Mouse (Mus musculus) intestine, embryonic 14.5 days (tissue): Measurements from ENCODE around the gene Dll3. TPM values are rescaled to one million over a fixed set of nuclear protein-coding genes. Genes with fewer than 3 reads are reported as not detected.

Source experiments
- ATAC-seq: fragments of 200-750 bp; cut with Nextera tagmentation; replicated peaks from 2 replicates; pipeline ENCODE4 v1.8.0; 2017; ENCODE audit warnings: low read depth, moderate number of reproducible peaks, moderate TSS enrichment, moderate library complexity; ENCODE audit not compliant: low FRiP score, low TSS enrichment
- DNase-seq: peaks from one replicate; pipeline ENCODE4 v3.0.0-alpha.2; 2018; ENCODE audit warnings: low spot score
- H3K27ac ChIP-seq: fragments of 300-500 bp; sonication (generic); 2 replicates; pipeline ENCODE4 v1.5.1; 2014; ENCODE audit warnings: low read depth, mild to moderate bottlenecking, control low read depth
- H3K27me3 ChIP-seq: fragments of 300-500 bp; sonication (generic); replicated peaks from 2 replicates; pipeline ENCODE4 v1.6.1; 2014; ENCODE audit warnings: low read length, control low read depth; ENCODE audit not compliant: control insufficient read depth, insufficient read depth
- H3K36me3 ChIP-seq: fragments of 300-500 bp; sonication (generic); 2 replicates; pipeline ENCODE4 v1.6.1; 2014; ENCODE audit warnings: low read length, control low read depth; ENCODE audit not compliant: control insufficient read depth, insufficient read depth
- H3K4me1 ChIP-seq: fragments of 300-500 bp; sonication (generic); replicated peaks from 2 replicates; pipeline ENCODE4 v1.6.1; 2014; ENCODE audit warnings: low read length, control low read depth, mixed read lengths; ENCODE audit not compliant: control insufficient read depth, insufficient read depth
- H3K4me2 ChIP-seq: fragments of 300-500 bp; sonication (generic); 2 replicates; pipeline ENCODE4 v1.6.1; 2014; ENCODE audit warnings: low read length
- H3K4me3 ChIP-seq: fragments of 300-500 bp; sonication (generic); 2 replicates; pipeline ENCODE4 v1.5.1; 2014; ENCODE audit warnings: low read depth, low read length, control low read depth, mixed read lengths
- H3K9ac ChIP-seq: fragments of 300-500 bp; sonication (generic); 2 replicates; pipeline ENCODE4 v1.6.1; 2014; ENCODE audit warnings: mild to moderate bottlenecking, low read length
- H3K9me3 ChIP-seq: fragments of 300-500 bp; sonication (generic); 2 replicates; pipeline ENCODE4 v1.6.1; 2016; ENCODE audit warnings: low read length, control low read depth; ENCODE audit not compliant: control insufficient read depth
- WGBS: fragments of 180-500 bp; shearing (Covaris S2); extraction: QIAGEN DNeasy Blood & Tissue Kit; methylation state at CpG from one replicate; pipeline ENCODE4 v1.1.7; 2014; 5-methylcytosine and 5-hydroxymethylcytosine counted together
- polyA plus RNA-seq: library from polyadenylated mRNA; unstranded; fragments of >200 nt; fragmentation: Nextera tagmentation; extraction: Ambion mirVana; gene quantifications from 2 replicates; pipeline ENCODE4 v1.2.1, GENCODE M21; 2014

Dll3 gene
- 6.4 and 6.8 TPM in 2 replicates for polyA plus RNA-seq

DNA sequence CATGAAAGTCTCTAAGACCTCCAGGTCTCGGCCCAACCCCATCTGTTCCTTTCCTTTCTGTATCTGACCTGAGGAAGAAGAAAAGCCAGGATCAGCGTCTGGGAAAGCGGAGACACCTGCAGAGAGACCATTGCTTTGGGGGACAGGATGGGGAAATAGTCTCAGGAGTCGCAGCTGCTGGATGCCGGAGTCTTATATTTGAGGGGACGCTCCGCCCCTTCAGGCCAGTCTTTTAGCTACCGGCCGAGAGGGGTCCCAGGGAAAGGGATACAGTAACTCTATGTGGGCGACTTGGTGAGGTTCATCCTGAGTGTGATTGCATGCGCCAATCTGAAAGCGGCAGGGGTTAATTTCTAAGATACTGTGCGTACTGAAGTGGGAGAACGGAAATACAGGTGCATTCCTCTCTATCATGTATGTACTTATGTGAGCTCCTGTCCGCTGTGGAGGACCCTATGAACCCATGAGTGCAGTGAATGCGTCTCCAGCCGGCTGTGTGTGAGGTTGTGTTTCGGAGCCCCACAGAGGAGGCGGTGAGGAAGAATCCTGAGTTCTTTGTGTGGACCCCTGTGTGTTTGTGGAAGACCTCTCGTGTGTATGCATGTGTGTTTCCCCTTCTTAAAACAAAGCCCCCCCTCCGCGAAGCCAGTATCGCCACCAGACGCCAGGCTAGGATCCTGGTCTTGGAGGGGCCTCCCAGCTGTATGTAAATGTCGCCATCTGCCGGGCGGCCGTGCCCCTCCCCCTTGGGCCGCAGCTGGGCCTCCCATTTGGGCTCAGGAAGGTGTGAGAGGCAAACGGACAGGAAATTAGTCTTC lies at the start of gene Dll3:
Gene Dll3, minus strand, starts transcription at position 623 of the 818 bp plus-strand sequence.
- H3K27me3 ChIP-seq, result peaks cover 48% of the 10 kb centered on the region
- H3K4me3 ChIP-seq, result peak within 1 kb of the TSS; percentile 30
- H3K4me1 ChIP-seq, result peaks cover 7% of the 10 kb centered on the region
- WGBS, result 2% methylated on average over 30 of the region's 30 CpGs
- H3K27ac ChIP-seq, result peak within 1 kb of the TSS; percentile 38; the same call in 1 of the 2 replicates
- peak within 1 kb of the TSS; percentile 52 for H3K4me2 ChIP-seq
- H3K9me3 ChIP-seq, result no peaks in the 10 kb centered on the region
- peak within 1 kb of the TSS; percentile 20; the same call in 1 of the 2 replicates for H3K9ac ChIP-seq
- peaks cover 22% of the 10 kb centered on the region for H3K36me3 ChIP-seq
- DNase-seq, result peak; percentile 88
- peak; percentile 52; the same call in 1 of the 2 replicates for ATAC-seq

DNA sequence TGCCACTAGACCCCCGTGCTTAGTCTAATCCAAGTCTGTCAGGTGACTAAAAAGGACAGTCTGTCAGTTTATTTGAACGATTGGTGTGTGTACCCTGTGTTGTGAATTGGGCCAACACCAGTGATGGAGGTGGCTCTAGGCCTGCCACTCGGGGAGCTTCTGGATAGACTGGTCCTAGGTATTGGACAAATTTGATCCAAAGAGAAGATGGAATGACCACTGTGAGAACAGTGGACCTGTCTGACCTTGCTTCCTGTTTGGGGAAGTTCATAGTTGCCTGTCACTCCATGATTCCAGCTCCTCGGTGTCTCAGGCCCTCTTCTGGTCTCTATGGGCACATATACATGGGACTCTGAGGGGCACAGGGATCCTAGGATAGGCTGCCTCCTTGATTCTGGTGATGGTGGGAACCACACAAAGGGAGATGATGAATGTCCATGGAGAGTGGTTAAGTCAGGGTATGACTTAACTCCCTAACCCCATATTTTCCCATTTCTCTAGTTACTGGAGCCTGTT lies 49.7 kb upstream of the Dll3 start:
- Histone ChIP-seq H3K36me3 (peaks cover 33% of the 10 kb centered on the region), H3K4me1 (peaks cover 16% of the 10 kb centered on the region), H3K4me3 (peak overlapping the region; percentile 95), H3K9me3 (no peaks in the 10 kb centered on the region), H3K27me3 (no peaks in the 10 kb centered on the region), H3K27ac (no peak overlapping the region), H3K9ac (peak overlapping the region; percentile 99), H3K4me2 (peak overlapping the region; percentile 96)
- no peak for DNase-seq
- ATAC-seq, result no peak
- WGBS, result 40% methylated on average over 4 of the region's 4 CpGs

DNA sequence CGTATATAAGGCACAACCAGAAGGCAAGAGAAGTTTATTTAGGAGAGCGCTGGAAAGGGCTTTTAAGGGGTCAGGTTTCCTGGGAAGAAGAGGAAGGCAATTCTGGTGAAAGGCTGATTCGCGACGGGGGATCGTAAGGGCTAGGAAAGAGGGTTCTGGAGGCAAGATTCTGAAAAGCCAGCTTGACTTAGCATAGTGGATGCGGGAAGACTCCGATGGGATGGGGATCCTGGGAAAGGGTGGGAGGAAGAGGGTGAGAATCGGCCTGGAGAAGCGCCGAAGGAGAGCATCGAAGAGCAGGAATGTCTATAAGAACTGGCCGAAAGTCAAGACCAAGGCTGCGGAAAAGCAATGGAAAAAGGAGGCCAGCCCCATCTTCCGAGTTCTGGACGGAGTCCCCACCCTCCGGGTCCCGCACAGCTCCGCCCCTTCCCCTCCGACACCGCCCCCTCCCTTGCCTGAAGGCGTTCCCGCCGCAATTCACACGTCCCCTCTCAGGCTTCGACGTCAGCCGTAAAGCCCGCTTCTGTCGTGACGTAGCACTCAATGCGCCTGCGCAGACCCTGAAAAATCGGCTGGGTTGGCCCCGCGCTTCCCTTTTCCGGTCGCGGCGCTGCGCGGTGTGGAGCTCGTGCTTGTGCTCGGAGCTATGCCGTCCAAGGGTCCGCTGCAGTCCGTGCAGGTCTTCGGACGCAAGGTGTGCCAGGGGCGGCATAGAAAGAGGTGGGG lies 48.3 kb upstream of the Dll3 start, which contains the start of gene Rps16:
Gene Rps16, plus strand, starts transcription at position 498 of the 729 bp plus-strand sequence.
- H3K4me1 ChIP-seq, result peaks cover 14% of the 10 kb centered on the region
- peak within 1 kb of the TSS; percentile 96 for H3K4me2 ChIP-seq
- peak; percentile 98 for DNase-seq
- no peaks in the 10 kb centered on the region for H3K9me3 ChIP-seq
- WGBS, result under 1% methylated on average over 50 of the region's 50 CpGs
- peak within 1 kb of the TSS; percentile 95 for H3K4me3 ChIP-seq
- no peaks in the 10 kb centered on the region for H3K27me3 ChIP-seq
- peaks cover 33% of the 10 kb centered on the region for H3K36me3 ChIP-seq
- H3K9ac ChIP-seq, result peak within 1 kb of the TSS; percentile 99
- peak; percentile 90 for ATAC-seq
- peak within 1 kb of the TSS; percentile 89 for H3K27ac ChIP-seq

DNA sequence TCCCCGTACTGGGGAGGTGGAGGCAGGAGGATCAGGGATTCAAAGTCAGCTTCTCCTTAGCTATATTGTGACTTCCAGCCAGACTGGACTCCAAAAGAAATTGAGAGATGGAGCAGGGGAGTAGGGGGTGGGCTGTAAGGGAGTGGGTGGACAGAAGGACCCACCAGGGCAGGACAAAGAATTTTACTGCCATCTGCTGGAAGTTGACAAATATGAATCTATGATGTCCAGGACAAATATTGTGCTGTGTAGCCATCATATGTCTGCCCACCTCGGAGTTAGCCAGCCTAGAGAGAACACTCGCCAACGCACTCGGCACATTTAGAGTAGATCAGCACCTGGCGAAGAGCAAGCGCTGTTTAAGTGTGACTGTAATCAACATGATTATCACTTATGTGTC lies 46.6 kb upstream of the Dll3 start:
- no peaks in the 10 kb centered on the region for H3K27me3 ChIP-seq
- H3K9me3 ChIP-seq, result no peaks in the 10 kb centered on the region
- peaks cover 14% of the 10 kb centered on the region for H3K4me1 ChIP-seq
- no peak overlapping the region for H3K4me2 ChIP-seq
- no peak overlapping the region for H3K27ac ChIP-seq
- 91% methylated on average over 7 of the region's 7 CpGs for WGBS
- H3K9ac ChIP-seq, result no peak overlapping the region
- no peak for ATAC-seq
- H3K36me3 ChIP-seq, result peaks cover 23% of the 10 kb centered on the region
- H3K4me3 ChIP-seq, result no peak overlapping the region
- DNase-seq, result no peak

DNA sequence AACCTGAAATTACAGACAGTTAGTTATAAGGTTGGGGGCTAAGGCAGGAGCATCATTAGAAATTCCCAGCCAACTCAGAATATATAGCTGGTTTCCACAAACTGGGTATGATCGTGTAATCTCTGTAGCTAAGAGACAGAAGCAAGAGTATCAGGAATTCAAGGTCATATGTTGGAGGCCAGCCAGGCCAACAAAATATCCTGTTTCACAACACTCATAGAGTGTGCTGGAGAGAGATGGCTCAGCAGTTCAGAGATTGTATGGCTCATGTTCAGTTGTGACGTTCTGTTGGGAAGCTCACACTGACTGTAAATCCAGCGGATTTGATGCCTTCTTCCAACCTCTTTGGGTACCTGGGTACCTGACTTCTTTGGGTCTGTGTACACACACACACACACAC lies 45.7 kb upstream of the Dll3 start:
- ATAC-seq, result no peak
- 67% methylated on average over 3 of the region's 3 CpGs for WGBS
- no peak overlapping the region for H3K4me2 ChIP-seq
- peaks cover 14% of the 10 kb centered on the region for H3K36me3 ChIP-seq
- DNase-seq, result no peak
- no peak overlapping the region for H3K27ac ChIP-seq
- H3K9me3 ChIP-seq, result no peaks in the 10 kb centered on the region
- peaks cover 14% of the 10 kb centered on the region for H3K4me1 ChIP-seq
- no peak overlapping the region for H3K4me3 ChIP-seq
- no peak overlapping the region for H3K9ac ChIP-seq
- H3K27me3 ChIP-seq, result no peaks in the 10 kb centered on the region

DNA sequence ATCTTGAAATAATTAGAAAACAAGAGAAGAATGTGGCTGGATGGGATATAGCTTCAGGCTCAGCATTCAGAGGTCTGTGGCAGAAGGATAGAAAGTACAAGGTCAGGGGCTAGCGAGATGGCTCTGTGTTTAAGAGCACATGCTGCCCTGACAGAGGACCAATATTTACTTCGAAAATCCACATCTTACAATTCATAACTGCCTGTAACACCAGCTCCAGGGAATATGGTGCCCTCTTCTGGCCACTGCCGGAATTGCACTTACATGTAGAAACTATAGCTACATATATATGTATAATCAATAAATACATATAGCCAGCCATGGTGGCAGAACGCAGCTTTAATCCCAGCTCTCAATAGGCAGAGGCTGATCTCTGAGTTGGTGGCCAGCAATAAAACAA lies 42.6 kb upstream of the Dll3 start:
- H3K27ac ChIP-seq, result no peak overlapping the region
- no peaks in the 10 kb centered on the region for H3K9me3 ChIP-seq
- ATAC-seq (no peak), DNase-seq (peak; percentile 96)
- no peaks in the 10 kb centered on the region for H3K36me3 ChIP-seq
- WGBS, result 3% methylated on average over 4 of the region's 4 CpGs
- H3K9ac ChIP-seq, result no peak overlapping the region
- H3K4me3 ChIP-seq, result no peak overlapping the region
- no peak overlapping the region for H3K4me2 ChIP-seq
- H3K27me3 ChIP-seq, result no peaks in the 10 kb centered on the region
- peaks cover 12% of the 10 kb centered on the region for H3K4me1 ChIP-seq

DNA sequence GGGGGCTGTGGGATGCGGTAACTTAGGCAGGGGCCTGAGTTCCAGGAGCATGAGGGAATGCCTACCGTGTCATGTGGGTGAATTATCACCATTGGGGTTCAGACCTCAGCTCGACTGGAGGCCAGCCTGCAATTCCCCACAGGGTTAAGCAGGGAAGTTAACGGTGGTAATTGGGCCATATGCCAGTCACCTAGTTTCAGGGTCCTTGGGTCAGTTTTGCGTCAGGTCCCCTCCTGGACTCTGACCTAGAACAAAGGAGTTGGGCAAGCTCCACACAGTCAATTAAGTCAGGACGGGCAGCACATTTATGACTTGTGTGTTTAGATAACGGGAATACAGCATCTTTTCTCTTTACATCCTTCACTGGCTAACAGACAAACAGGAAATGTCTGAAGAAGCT lies 39.3 kb upstream of the Dll3 start:
- Histone ChIP-seq H3K4me3 (no peak overlapping the region), H3K9ac (no peak overlapping the region), H3K9me3 (no peaks in the 10 kb centered on the region), H3K36me3 (no peaks in the 10 kb centered on the region), H3K4me2 (no peak overlapping the region), H3K4me1 (peaks cover 16% of the 10 kb centered on the region; the same call in 1 of the 2 replicates), H3K27me3 (no peaks in the 10 kb centered on the region), H3K27ac (peak overlapping the region; percentile 38; the same call in 1 of the 2 replicates)
- WGBS, result 18% methylated on average over 7 of the region's 7 CpGs
- ATAC-seq (no peak), DNase-seq (no peak)

DNA sequence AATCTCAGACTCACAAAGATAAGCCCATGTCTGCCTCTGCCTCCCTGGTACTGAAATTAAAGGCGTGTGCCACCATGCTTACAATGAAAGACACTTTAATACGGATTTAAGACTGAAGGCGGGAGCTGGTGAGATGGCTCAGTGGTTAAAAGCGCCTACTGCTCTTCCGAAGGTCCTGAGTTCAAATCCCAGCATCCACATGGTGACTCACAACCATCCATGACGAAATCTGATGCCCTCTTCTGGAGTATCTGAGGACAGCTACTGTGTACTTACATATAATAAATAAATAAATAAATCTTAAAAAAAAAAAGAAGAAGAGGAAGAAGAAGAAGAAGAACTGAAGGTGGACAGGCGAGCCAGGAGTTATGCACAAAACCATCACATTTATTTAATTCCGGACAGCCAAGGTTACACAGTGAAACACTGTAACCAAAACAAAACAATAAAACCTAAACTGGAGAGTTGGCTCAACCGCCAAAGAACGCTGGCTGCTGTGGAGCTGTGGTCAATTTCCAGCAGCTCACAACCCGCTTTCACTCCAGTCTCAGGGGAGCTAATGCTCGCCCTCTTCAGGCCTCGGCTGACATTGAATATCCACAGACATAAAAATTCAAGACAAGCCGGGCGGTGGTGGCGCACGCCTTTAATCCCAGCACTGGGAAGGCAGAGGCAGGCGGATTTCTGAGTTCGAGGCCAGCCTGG lies 37.3 kb upstream of the Dll3 start:
- Histone ChIP-seq H3K27me3 (no peaks in the 10 kb centered on the region), H3K27ac (peak overlapping the region; percentile 92), H3K4me3 (peak overlapping the region; percentile 99), H3K4me1 (peaks cover 16% of the 10 kb centered on the region; the same call in 1 of the 2 replicates), H3K9ac (peak overlapping the region; percentile 97), H3K9me3 (no peaks in the 10 kb centered on the region), H3K4me2 (peak overlapping the region; percentile 67), H3K36me3 (peaks cover 8% of the 10 kb centered on the region; the same call in 1 of the 2 replicates)
- DNase-seq (no peak), ATAC-seq (no peak)
- 79% methylated on average over 19 of the region's 19 CpGs for WGBS
